Mouse (Mus musculus): ENCODE data around the gene Atp11a.

Atp11a gene

GRCm38 (mm10) chr8:12816412-12816811 lies 59.6 kb downstream of the Atp11a start:
- DNase-seq (ENCODE audit: low spot score): no peak

- no peak for DNase-seq (ENCODE audit: low spot score)
Measured at GRCm38 (mm10) chr8:12822892-12823291, 66.1 kb downstream of the Atp11a start.

GRCm38 (mm10) chr8:12824562-12824961 lies 67.7 kb downstream of the Atp11a start:
- DNase-seq (ENCODE audit: low spot score): no peak

- DNase-seq (ENCODE audit: low spot score): no peak
Measured at GRCm38 (mm10) chr8:12825236-12825635, 68.4 kb downstream of the Atp11a start.

- no peak for DNase-seq (ENCODE audit: low spot score)
Measured at GRCm38 (mm10) chr8:12825686-12826237, 68.9 kb downstream of the Atp11a start.

- DNase-seq (ENCODE audit: low spot score): no peak
Measured at GRCm38 (mm10) chr8:12827124-12827523, 70.3 kb downstream of the Atp11a start.

GRCm38 (mm10) chr8:12828298-12828697 lies 71.5 kb downstream of the Atp11a start:
- no peak for DNase-seq (ENCODE audit: low spot score)

- no peak for DNase-seq (ENCODE audit: low spot score)
Measured at GRCm38 (mm10) chr8:12829381-12829780, 72.6 kb downstream of the Atp11a start.

- no peak for DNase-seq (ENCODE audit: low spot score)
Measured at GRCm38 (mm10) chr8:12831659-12832589, 75.1 kb downstream of the Atp11a start.

GRCm38 (mm10) chr8:12833616-12834015 lies 76.8 kb downstream of the Atp11a start:
- no peak for DNase-seq (ENCODE audit: low spot score)

- no peak for DNase-seq (ENCODE audit: low spot score)
Measured at GRCm38 (mm10) chr8:12840834-12841233, 84.0 kb downstream of the Atp11a start.

GRCm38 (mm10) chr8:12842342-12842995 lies 85.7 kb downstream of the Atp11a start:
- no peak for DNase-seq (ENCODE audit: low spot score)

GRCm38 (mm10) chr8:12844347-12844950 lies 87.6 kb downstream of the Atp11a start:
- no peak for DNase-seq (ENCODE audit: low spot score)

GRCm38 (mm10) chr8:12846447-12846846 lies 89.6 kb downstream of the Atp11a start:
- no peak for DNase-seq (ENCODE audit: low spot score)

- no peak for DNase-seq (ENCODE audit: low spot score)
Measured at GRCm38 (mm10) chr8:12851241-12851640, 94.4 kb downstream of the Atp11a start.

- DNase-seq (ENCODE audit: low spot score): no peak
Measured at GRCm38 (mm10) chr8:12856038-12856437, 99.2 kb downstream of the Atp11a start.

GRCm38 (mm10) chr8:12863061-12863460 lies 106.2 kb downstream of the Atp11a start:
- DNase-seq (ENCODE audit: low spot score): no peak

GRCm38 (mm10) chr8:12863608-12864007 lies 106.8 kb downstream of the Atp11a start:
- no peak for DNase-seq (ENCODE audit: low spot score)

GRCm38 (mm10) chr8:12865790-12866189 lies 109.0 kb downstream of the Atp11a start:
- no peak for DNase-seq (ENCODE audit: low spot score)

GRCm38 (mm10) chr8:12869661-12870060 lies 112.8 kb downstream of the Atp11a start:
- no peak for DNase-seq (ENCODE audit: low spot score)

GRCm38 (mm10) chr8:12870656-12871055 lies 113.8 kb downstream of the Atp11a start:
- DNase-seq (ENCODE audit: low spot score): no peak

- no peak for DNase-seq (ENCODE audit: low spot score)
Measured at GRCm38 (mm10) chr8:12871461-12871860, 114.6 kb downstream of the Atp11a start.

GRCm38 (mm10) chr8:12872983-12873356 lies 116.2 kb downstream of the Atp11a start:
- DNase-seq (ENCODE audit: low spot score): no peak

Data from T-cell, adult 2 months (primary cell).